Mouse (Mus musculus) heart, embryonic 12.5 days (tissue): Measurements from ENCODE around the gene Ly6g. TPM values are rescaled to one million over a fixed set of nuclear protein-coding genes. Genes with fewer than 3 reads are reported as not detected.
"Not testable (repeated sequence)": the region's sequence is repeated elsewhere in the genome, so short reads cannot be mapped to it uniquely, and the experiment has no call there.

Experiments
- ATAC-seq: fragments of 200-750 bp; cut with Nextera tagmentation; 2 replicates; pipeline ENCODE4 v1.8.0; 2017; ENCODE audit warnings: moderate TSS enrichment, moderate library complexity; ENCODE audit not compliant: insufficient number of reproducible peaks, low FRiP score
- H3K27ac ChIP-seq: fragments of 300-500 bp; sonication (generic); 2 replicates; pipeline ENCODE4 v1.5.1; 2016; ENCODE audit warnings: mild to moderate bottlenecking, moderate library complexity; ENCODE audit not compliant: poor library complexity, severe bottlenecking
- H3K27me3 ChIP-seq: fragments of 300-500 bp; sonication (generic); replicated peaks from 2 replicates; pipeline ENCODE4 v1.6.1; 2016; ENCODE audit warnings: mild to moderate bottlenecking, moderate library complexity
- H3K36me3 ChIP-seq: fragments of 300-500 bp; sonication (generic); 2 replicates; pipeline ENCODE4 v1.6.1; 2016; ENCODE audit warnings: mild to moderate bottlenecking, moderate library complexity
- H3K4me1 ChIP-seq: fragments of 300-500 bp; sonication (generic); replicated peaks from 2 replicates; pipeline ENCODE4 v1.6.1; 2016; ENCODE audit warnings: mild to moderate bottlenecking
- H3K4me2 ChIP-seq: fragments of 300-500 bp; sonication (generic); 2 replicates; pipeline ENCODE4 v1.6.1; 2016; ENCODE audit warnings: mild to moderate bottlenecking, moderate library complexity
- H3K4me3 ChIP-seq: fragments of 300-500 bp; sonication (generic); 2 replicates; pipeline ENCODE4 v1.5.1; 2016; ENCODE audit warnings: mild to moderate bottlenecking
- H3K9ac ChIP-seq: fragments of 300-500 bp; sonication (generic); 2 replicates; pipeline ENCODE4 v1.6.1; 2016; ENCODE audit warnings: mild to moderate bottlenecking, moderate library complexity
- H3K9me3 ChIP-seq: fragments of 300-500 bp; sonication (generic); replicated peaks from 2 replicates; pipeline ENCODE4 v1.6.1; 2016; ENCODE audit warnings: mild to moderate bottlenecking, moderate library complexity
- WGBS: fragments of 180-500 bp; shearing (Covaris S2); methylation state at CpG from one replicate; pipeline ENCODE4 v1.1.7; 2016; 5-methylcytosine and 5-hydroxymethylcytosine counted together
- polyA plus RNA-seq: library from polyadenylated mRNA; unstranded; fragments of >200 nt; fragmentation: Nextera tagmentation; extraction: Ambion mirVana; gene quantifications from 2 replicates; pipeline ENCODE4 v1.2.1, GENCODE M21; 2016

Ly6g gene
- polyA plus RNA-seq, 1 experiment from 2014 or later = not detected

GRCm38 (mm10) chr15:75143735-75144134 lies 11.3 kb upstream of the Ly6g start:
- H3K27ac ChIP-seq = no peak overlapping the region
- no peak for ATAC-seq
- H3K9ac ChIP-seq = no peak overlapping the region
- no peak overlapping the region for H3K4me2 ChIP-seq
- H3K27me3 ChIP-seq = no peaks in the 10 kb centered on the region
- no peak overlapping the region for H3K4me3 ChIP-seq
- no peaks in the 10 kb centered on the region for H3K9me3 ChIP-seq
- WGBS = 57% methylated on average over 3 of the region's 3 CpGs
- H3K36me3 ChIP-seq = no peaks in the 10 kb centered on the region
- no peaks in the 10 kb centered on the region for H3K4me1 ChIP-seq

- no peak overlapping the region for H3K4me3 ChIP-seq
- no peak for ATAC-seq
These were observed 2.0 kb upstream of the Ly6g start for GRCm38 (mm10) chr15:75153087-75153486.

GRCm38 (mm10) chr15:75157646-75158045 lies 2.6 kb downstream of the Ly6g start:
- no peaks in the 10 kb centered on the region for H3K27me3 ChIP-seq
- ATAC-seq = no peak
- no peak overlapping the region for H3K9ac ChIP-seq
- WGBS = 46% methylated on average over 1 of the region's 1 CpGs
- H3K4me2 ChIP-seq = no peak overlapping the region
- H3K4me3 ChIP-seq = no peak overlapping the region
- no peak overlapping the region for H3K27ac ChIP-seq
- H3K9me3 ChIP-seq = peaks cover 11% of the 10 kb centered on the region
- no peaks in the 10 kb centered on the region for H3K4me1 ChIP-seq
- no peaks in the 10 kb centered on the region for H3K36me3 ChIP-seq

More at GRCm38 (mm10) chr15:75153087-75153486, 2.0 kb upstream of the Ly6g start:
- no peaks in the 10 kb centered on the region for H3K27me3 ChIP-seq
- H3K9me3 ChIP-seq = 0 out of 2 replicates have a peak, but pooled peaks cover 3% of the 10 kb centered on the region
- no peaks in the 10 kb centered on the region for H3K4me1 ChIP-seq
- no peak overlapping the region for H3K27ac ChIP-seq
- H3K9ac ChIP-seq = no peak overlapping the region
- H3K36me3 ChIP-seq = no peaks in the 10 kb centered on the region
- H3K4me2 ChIP-seq = no peak overlapping the region

GRCm38 (mm10) chr15:75175506-75175905 lies 20.5 kb downstream of the Ly6g start:
- Histone ChIP-seq H3K9me3 (no peaks in the 10 kb centered on the region), H3K9ac (no peak overlapping the region), H3K36me3 (no peaks in the 10 kb centered on the region), H3K4me1 (no peaks in the 10 kb centered on the region), H3K27ac (no peak overlapping the region), H3K27me3 (no peaks in the 10 kb centered on the region), H3K4me2 (no peak overlapping the region), H3K4me3 (no peak overlapping the region)
- no peak for ATAC-seq
- 42% methylated on average over 1 of the region's 1 CpGs for WGBS

- no peaks in the 10 kb centered on the region for H3K27me3 ChIP-seq
- no peaks in the 10 kb centered on the region for H3K9me3 ChIP-seq
- H3K27ac ChIP-seq = no peak overlapping the region
- H3K4me1 ChIP-seq = no peaks in the 10 kb centered on the region
- ATAC-seq = no peak
- H3K36me3 ChIP-seq = no peaks in the 10 kb centered on the region
- H3K4me2 ChIP-seq = no peak overlapping the region
- no peak overlapping the region for H3K9ac ChIP-seq
- WGBS = 32% methylated on average over 2 of the region's 2 CpGs
- H3K4me3 ChIP-seq = no peak overlapping the region
These were observed 31.3 kb downstream of the Ly6g start for GRCm38 (mm10) chr15:75186291-75186690.

- H3K4me2 ChIP-seq = no peak overlapping the region
- WGBS = 62% methylated on average over 2 of the region's 2 CpGs
- no peak overlapping the region for H3K27ac ChIP-seq
- H3K36me3 ChIP-seq = no peaks in the 10 kb centered on the region
- no peak overlapping the region for H3K4me3 ChIP-seq
- no peak overlapping the region for H3K9ac ChIP-seq
- no peak for ATAC-seq
- H3K9me3 ChIP-seq = no peaks in the 10 kb centered on the region
- no peaks in the 10 kb centered on the region for H3K27me3 ChIP-seq
- H3K4me1 ChIP-seq = no peaks in the 10 kb centered on the region
These were observed 34.1 kb downstream of the Ly6g start for GRCm38 (mm10) chr15:75189116-75189515.

- not testable (repeated sequence) for H3K4me1 ChIP-seq, H3K4me3 ChIP-seq, H3K27me3 ChIP-seq, ATAC-seq, H3K4me2 ChIP-seq, H3K9ac ChIP-seq, H3K36me3 ChIP-seq, H3K9me3 ChIP-seq, H3K27ac ChIP-seq
- WGBS = 0% methylated on average over 1 of the region's 3 CpGs
These were observed 35.5 kb downstream of the Ly6g start for GRCm38 (mm10) chr15:75190560-75190959.

Other genes with a start within 250 kb of the Ly6g start
- gene Ly6i, start 171.8 kb upstream of the Ly6g start, polyA plus RNA-seq = not detected in 2 replicates
- gene Ly6a, start 157.2 kb upstream of the Ly6g start, polyA plus RNA-seq = 0.49 and 0.87 TPM in 2 replicates
- 0.91 and 1.2 TPM in 2 replicates for gene Ly6c1, start 106.4 kb upstream of the Ly6g start, polyA plus RNA-seq
- gene Ly6c2, start 43.3 kb upstream of the Ly6g start, polyA plus RNA-seq = not detected in 2 replicates
- not detected in 2 replicates for gene BC025446, start 61.1 kb downstream of the Ly6g start, polyA plus RNA-seq
- not detected in 2 replicates for gene Ly6f, start 113.2 kb downstream of the Ly6g start, polyA plus RNA-seq